Mouse (Mus musculus) heart, adult 2 months (tissue): Measurements from ENCODE around the gene Diras2.

Source experiments
- CTCF ChIP-seq: fragments of 200-600 bp; IDR thresholded peaks from 2 replicates; pipeline ENCODE4 v1.8.1; 2022; ENCODE audit warnings: antibody characterized with exemption, mild to moderate bottlenecking, moderate library complexity
- EP300 ChIP-seq: fragments of 200-500 bp; IDR thresholded peaks from 2 replicates; pipeline ENCODE4 v1.6.1; 2011; ENCODE audit warnings: low read depth, low read length, control low read depth; ENCODE audit not compliant: insufficient read depth
- POLR2A ChIP-seq: fragments of 200-500 bp; IDR thresholded peaks from 2 replicates; pipeline ENCODE4 v1.6.1; 2011; ENCODE audit warnings: mild to moderate bottlenecking, low read depth, low read length, control low read depth; ENCODE audit not compliant: insufficient read depth

- TF ChIP-seq CTCF (no peak), POLR2A (no peak), EP300 (no peak)
Measured at GRCm38 (mm10) chr13:52578776-52579175, 47.7 kb upstream of the Diras2 start.
